ENCODE assay signal across 12 mouse cellular contexts in genomic region chr6:127877026-127877425, GRCm38 (mm10). TPM values are rescaled to one million over a fixed set of nuclear protein-coding genes. Genes with fewer than 3 reads are reported as not detected.
DNase-seq lines count a peak whose midpoint lies in the region; ATAC-seq lines count a peak whose summit lies in the region.
"Had no signal": no experiment of that assay in that cellular context is flagged by ENCODE, and none has a peak within 500 bp of the region (broad histone marks: within the 10 kb centered on the region; RNA-seq: fewer than 3 reads in every experiment).

No protein-coding gene starts in this region.

- H3K4me1 ChIP-seq in midbrain, embryonic 11.5 days (ENCODE audit: control insufficient read depth, insufficient read depth, low read length) = no peaks in the 10 kb centered on the region
- no peaks in the 10 kb centered on the region for H3K4me1 ChIP-seq in midbrain, embryonic 16.5 days (ENCODE audit: control insufficient read depth, insufficient read depth, low read length)
- peaks cover 36% of the 10 kb centered on the region for H3K4me1 ChIP-seq in limb, embryonic 15.5 days

- no peak overlapping the region for H3K4me2 ChIP-seq in midbrain, embryonic 11.5 days
- no peak overlapping the region for H3K4me2 ChIP-seq in midbrain, embryonic 16.5 days (ENCODE audit: low read length)
- H3K4me2 ChIP-seq in limb, embryonic 15.5 days = no peak overlapping the region
- H3K4me2 ChIP-seq: hindbrain, embryonic 14.5 days had no signal

- no peaks in the 10 kb centered on the region for H3K36me3 ChIP-seq in midbrain, embryonic 11.5 days (ENCODE audit: control insufficient read depth, insufficient read depth, low read length)
- H3K36me3 ChIP-seq in midbrain, embryonic 16.5 days (ENCODE audit: control insufficient read depth, insufficient read depth, low read length) = no peaks in the 10 kb centered on the region
- H3K36me3 ChIP-seq in limb, embryonic 15.5 days = no peaks in the 10 kb centered on the region

- intact Hi-C loops in left cerebral cortex, postnatal 10 days (cut with DNase I) = no loop called here

- H3K9ac ChIP-seq in midbrain, embryonic 11.5 days (ENCODE audit: low read length) = no peak overlapping the region
- H3K9ac ChIP-seq in midbrain, embryonic 16.5 days (ENCODE audit: low read depth, low read length) = no peak overlapping the region
- no peak overlapping the region for H3K9ac ChIP-seq in limb, embryonic 15.5 days
- H3K9ac ChIP-seq: hindbrain, embryonic 14.5 days; liver, embryonic 14.5 days had no signal

- WGBS in midbrain, embryonic 11.5 days = 90% methylated on average over 12 of the region's 12 CpGs
- 81% methylated on average over 12 of the region's 12 CpGs for WGBS in midbrain, embryonic 16.5 days
- WGBS in limb, embryonic 15.5 days = 41% methylated on average over 12 of the region's 12 CpGs

- ATAC-seq in frontal cortex, adult (ENCODE audit: low TSS enrichment) = peak; percentile 43; the same call in 1 of the 2 replicates
- ATAC-seq in midbrain, embryonic 11.5 days (ENCODE audit: low FRiP score) = no peak
- ATAC-seq in midbrain, embryonic 16.5 days = no peak
- ATAC-seq in limb, embryonic 15.5 days (ENCODE audit: insufficient number of reproducible peaks, low FRiP score, low TSS enrichment, low read depth) = peak; percentile 66; the same call in 1 of the 2 replicates

- peaks cover 7% of the 10 kb centered on the region for H3K9me3 ChIP-seq in midbrain, embryonic 11.5 days (ENCODE audit: control insufficient read depth, low read length)
- no peaks in the 10 kb centered on the region for H3K9me3 ChIP-seq in midbrain, embryonic 16.5 days (replicated peaks; ENCODE audit: control insufficient read depth, low read length, poor library complexity, severe bottlenecking)
- no peaks in the 10 kb centered on the region for H3K9me3 ChIP-seq in limb, embryonic 15.5 days

- no peak overlapping the region for H3K4me3 ChIP-seq in midbrain, embryonic 11.5 days (ENCODE audit: low read depth, low read length)
- no peak overlapping the region for H3K4me3 ChIP-seq in midbrain, embryonic 16.5 days (ENCODE audit: low read depth, low read length)
- no peak overlapping the region for H3K4me3 ChIP-seq in limb, embryonic 15.5 days
- H3K4me3 ChIP-seq: layer of hippocampus, adult 2 months had no signal

- H3K27me3 ChIP-seq in midbrain, embryonic 11.5 days (ENCODE audit: control insufficient read depth, insufficient read depth, low read length) = no peaks in the 10 kb centered on the region
- no peaks in the 10 kb centered on the region for H3K27me3 ChIP-seq in midbrain, embryonic 16.5 days (ENCODE audit: control insufficient read depth, insufficient read depth, low read depth, low read length)
- no peaks in the 10 kb centered on the region for H3K27me3 ChIP-seq in limb, embryonic 15.5 days

- no peak for DNase-seq in frontal cortex, postnatal 36 days (ENCODE audit: low spot score in 2 of 2)
- peak; percentile 26 for DNase-seq in midbrain, embryonic 11.5 days (ENCODE audit: low spot score, missing footprints)
- peak; percentile 94 for DNase-seq in fibroblast of lung, adult 2 months (ENCODE audit: low read depth)
- no peak for DNase-seq in left cerebral cortex, postnatal 10 days (ENCODE audit: extremely low spot score in 1 of 2, low spot score in 2 of 2)
- DNase-seq in layer of hippocampus, postnatal 36 days = no peak

- H3K27ac ChIP-seq in midbrain, embryonic 11.5 days (ENCODE audit: low read depth, low read length) = no peak overlapping the region
- H3K27ac ChIP-seq in midbrain, embryonic 16.5 days (ENCODE audit: low read length) = no peak overlapping the region
- H3K27ac ChIP-seq in limb, embryonic 15.5 days = peak overlapping the region; percentile 77
- H3K27ac ChIP-seq: hindbrain, embryonic 14.5 days; layer of hippocampus, adult 2 months; liver, embryonic 14.5 days had no signal

RNA-seq across cellular contexts. Expression of gene Tspan11, which starts 10.4 kb away (rescaled TPM):
- 10.8 and 13.3 TPM in 2 replicates for polyA plus RNA-seq in midbrain, embryonic 11.5 days (2014; fragmentation: Nextera tagmentation; extraction: Ambion mirVana)
- polyA plus RNA-seq in midbrain, embryonic 16.5 days (2015; fragmentation: Nextera tagmentation; extraction: Ambion mirVana) = 5.5 and 5.7 TPM in 2 replicates
- polyA plus RNA-seq in limb, embryonic 15.5 days (2015; fragmentation: Nextera tagmentation; extraction: Ambion mirVana) = 25.3 and 25.4 TPM in 2 replicates
- total RNA-seq in left cerebral cortex, postnatal 10 days (2021) = 1 to 10 TPM; 1.7 to 1.9 TPM
- 1 to 10 TPM; 1.3 to 2.4 TPM for total RNA-seq in layer of hippocampus, postnatal 36 days (2021)
- total RNA-seq: monocyte, adult 5-6 weeks had no signal

Comparison
In these comparisons a context has a peak if more than half of its experiments do, and no peak if none do; other contexts are left out.
1. ATAC-seq: peak in frontal cortex, adult (single experiment) and limb, embryonic 15.5 days (single experiment); none in midbrain, embryonic 11.5 days (single experiment) and midbrain, embryonic 16.5 days (single experiment).
2. DNase-seq: peak in midbrain, embryonic 11.5 days (single experiment) and fibroblast of lung, adult 2 months (single experiment); none in frontal cortex, postnatal 36 days (0 of 2), left cerebral cortex, postnatal 10 days (0 of 2) and layer of hippocampus, postnatal 36 days (0 of 2).